Mouse (Mus musculus): ENCODE results near the gene Stra8. TPM values are rescaled to one million over a fixed set of nuclear protein-coding genes. Genes with fewer than 3 reads are reported as not detected.

Stra8 gene
- polyA plus RNA-seq, 1 experiment from 2014 or later = not detected

GRCm38 (mm10) chr6:34899127-34899526 is 20.8 kb upstream of the Stra8 start:
- H3K9ac ChIP-seq (ENCODE audit: low read depth, low read length) = no peak overlapping the region
- H3K4me2 ChIP-seq (ENCODE audit: low read length) = no peak overlapping the region
- no peak overlapping the region for H3K4me3 ChIP-seq (ENCODE audit: low read depth, low read length)
- ATAC-seq = 0 out of 2 replicates have a peak, but pooled peaks have one; percentile 36
- 100% methylated on average over 2 of the region's 2 CpGs for WGBS
- H3K27me3 ChIP-seq (ENCODE audit: control insufficient read depth, insufficient read depth, low read depth, low read length) = no peaks in the 10 kb centered on the region
- no peak overlapping the region for H3K27ac ChIP-seq (ENCODE audit: low read length)
- H3K36me3 ChIP-seq (ENCODE audit: control insufficient read depth, insufficient read depth, low read length) = peaks cover 21% of the 10 kb centered on the region
- H3K9me3 ChIP-seq (replicated peaks; ENCODE audit: control insufficient read depth, low read length, poor library complexity, severe bottlenecking) = no peaks in the 10 kb centered on the region
- no peaks in the 10 kb centered on the region for H3K4me1 ChIP-seq (ENCODE audit: control insufficient read depth, insufficient read depth, low read length)

- no peak overlapping the region for H3K4me2 ChIP-seq (ENCODE audit: low read length)
- no peak overlapping the region for H3K27ac ChIP-seq (ENCODE audit: low read length)
- 72% methylated on average over 2 of the region's 2 CpGs for WGBS
- no peak overlapping the region for H3K9ac ChIP-seq (ENCODE audit: low read depth, low read length)
- H3K36me3 ChIP-seq (ENCODE audit: control insufficient read depth, insufficient read depth, low read length) = peaks cover 20% of the 10 kb centered on the region
- no peaks in the 10 kb centered on the region for H3K27me3 ChIP-seq (ENCODE audit: control insufficient read depth, insufficient read depth, low read depth, low read length)
- no peak overlapping the region for H3K4me3 ChIP-seq (ENCODE audit: low read depth, low read length)
- no peaks in the 10 kb centered on the region for H3K9me3 ChIP-seq (replicated peaks; ENCODE audit: control insufficient read depth, low read length, poor library complexity, severe bottlenecking)
- no peak for ATAC-seq
- no peaks in the 10 kb centered on the region for H3K4me1 ChIP-seq (ENCODE audit: control insufficient read depth, insufficient read depth, low read length)
These were observed 19.0 kb upstream of the Stra8 start for GRCm38 (mm10) chr6:34900990-34901389.

- no peak for ATAC-seq
- Histone ChIP-seq H3K4me3 (ENCODE audit: low read depth, low read length) (no peak overlapping the region), H3K9ac (ENCODE audit: low read depth, low read length) (no peak overlapping the region), H3K36me3 (ENCODE audit: control insufficient read depth, insufficient read depth, low read length) (peaks cover 20% of the 10 kb centered on the region), H3K4me1 (ENCODE audit: control insufficient read depth, insufficient read depth, low read length) (no peaks in the 10 kb centered on the region), H3K4me2 (ENCODE audit: low read length) (no peak overlapping the region), H3K27me3 (ENCODE audit: control insufficient read depth, insufficient read depth, low read depth, low read length) (no peaks in the 10 kb centered on the region), H3K9me3 (replicated peaks; ENCODE audit: control insufficient read depth, low read length, poor library complexity, severe bottlenecking) (no peaks in the 10 kb centered on the region), H3K27ac (ENCODE audit: low read length) (no peak overlapping the region)
- WGBS = 67% methylated on average over 9 of the region's 9 CpGs
These were observed 18.0 kb upstream of the Stra8 start for GRCm38 (mm10) chr6:34901911-34902444.

- H3K4me2 ChIP-seq (ENCODE audit: low read length) = no peak overlapping the region
- H3K9me3 ChIP-seq (replicated peaks; ENCODE audit: control insufficient read depth, low read length, poor library complexity, severe bottlenecking) = no peaks in the 10 kb centered on the region
- H3K4me3 ChIP-seq (ENCODE audit: low read depth, low read length) = no peak overlapping the region
- no peak overlapping the region for H3K9ac ChIP-seq (ENCODE audit: low read depth, low read length)
- H3K4me1 ChIP-seq (ENCODE audit: control insufficient read depth, insufficient read depth, low read length) = no peaks in the 10 kb centered on the region
- 92% methylated on average over 7 of the region's 7 CpGs for WGBS
- peaks cover 20% of the 10 kb centered on the region for H3K36me3 ChIP-seq (ENCODE audit: control insufficient read depth, insufficient read depth, low read length)
- H3K27me3 ChIP-seq (ENCODE audit: control insufficient read depth, insufficient read depth, low read depth, low read length) = no peaks in the 10 kb centered on the region
- ATAC-seq = no peak
- no peak overlapping the region for H3K27ac ChIP-seq (ENCODE audit: low read length)
These were observed 17.4 kb upstream of the Stra8 start for GRCm38 (mm10) chr6:34902578-34902977.

GRCm38 (mm10) chr6:34903441-34903840 is 16.5 kb upstream of the Stra8 start:
- Histone ChIP-seq H3K4me2 (ENCODE audit: low read length) (no peak overlapping the region), H3K9ac (ENCODE audit: low read depth, low read length) (no peak overlapping the region), H3K27ac (ENCODE audit: low read length) (no peak overlapping the region), H3K4me1 (ENCODE audit: control insufficient read depth, insufficient read depth, low read length) (no peaks in the 10 kb centered on the region), H3K27me3 (ENCODE audit: control insufficient read depth, insufficient read depth, low read depth, low read length) (no peaks in the 10 kb centered on the region), H3K4me3 (ENCODE audit: low read depth, low read length) (no peak overlapping the region), H3K36me3 (ENCODE audit: control insufficient read depth, insufficient read depth, low read length) (peaks cover 16% of the 10 kb centered on the region), H3K9me3 (replicated peaks; ENCODE audit: control insufficient read depth, low read length, poor library complexity, severe bottlenecking) (no peaks in the 10 kb centered on the region)
- no peak for ATAC-seq
- WGBS = 82% methylated on average over 5 of the region's 5 CpGs

GRCm38 (mm10) chr6:34903851-34904250 is 16.1 kb upstream of the Stra8 start:
- Histone ChIP-seq H3K9ac (ENCODE audit: low read depth, low read length) (no peak overlapping the region), H3K27me3 (ENCODE audit: control insufficient read depth, insufficient read depth, low read depth, low read length) (no peaks in the 10 kb centered on the region), H3K9me3 (replicated peaks; ENCODE audit: control insufficient read depth, low read length, poor library complexity, severe bottlenecking) (no peaks in the 10 kb centered on the region), H3K4me1 (ENCODE audit: control insufficient read depth, insufficient read depth, low read length) (no peaks in the 10 kb centered on the region), H3K27ac (ENCODE audit: low read length) (no peak overlapping the region), H3K4me3 (ENCODE audit: low read depth, low read length) (no peak overlapping the region), H3K4me2 (ENCODE audit: low read length) (no peak overlapping the region), H3K36me3 (ENCODE audit: control insufficient read depth, insufficient read depth, low read length) (peaks cover 16% of the 10 kb centered on the region)
- no peak for ATAC-seq
- WGBS = 90% methylated on average over 10 of the region's 10 CpGs

- H3K36me3 ChIP-seq (ENCODE audit: control insufficient read depth, insufficient read depth, low read length) = peaks cover 16% of the 10 kb centered on the region
- no peak for ATAC-seq
These were observed 15.6 kb upstream of the Stra8 start for GRCm38 (mm10) chr6:34904361-34904760.

GRCm38 (mm10) chr6:34906125-34906524 is 13.8 kb upstream of the Stra8 start:
- Histone ChIP-seq H3K4me3 (ENCODE audit: low read depth, low read length) (no peak overlapping the region), H3K36me3 (ENCODE audit: control insufficient read depth, insufficient read depth, low read length) (peaks cover 16% of the 10 kb centered on the region), H3K4me1 (ENCODE audit: control insufficient read depth, insufficient read depth, low read length) (peaks cover 11% of the 10 kb centered on the region), H3K27me3 (ENCODE audit: control insufficient read depth, insufficient read depth, low read depth, low read length) (no peaks in the 10 kb centered on the region), H3K4me2 (ENCODE audit: low read length) (no peak overlapping the region), H3K9ac (ENCODE audit: low read depth, low read length) (no peak overlapping the region), H3K9me3 (replicated peaks; ENCODE audit: control insufficient read depth, low read length, poor library complexity, severe bottlenecking) (no peaks in the 10 kb centered on the region), H3K27ac (ENCODE audit: low read length) (no peak overlapping the region)
- 88% methylated on average over 2 of the region's 2 CpGs for WGBS
- no peak for ATAC-seq

More at GRCm38 (mm10) chr6:34904361-34904760, 15.6 kb upstream of the Stra8 start:
- H3K4me1 ChIP-seq (ENCODE audit: control insufficient read depth, insufficient read depth, low read length) = peaks cover 4% of the 10 kb centered on the region
- H3K27ac ChIP-seq (ENCODE audit: low read length) = no peak overlapping the region
- H3K27me3 ChIP-seq (ENCODE audit: control insufficient read depth, insufficient read depth, low read depth, low read length) = no peaks in the 10 kb centered on the region
- H3K9ac ChIP-seq (ENCODE audit: low read depth, low read length) = no peak overlapping the region
- H3K4me3 ChIP-seq (ENCODE audit: low read depth, low read length) = no peak overlapping the region
- no peaks in the 10 kb centered on the region for H3K9me3 ChIP-seq (replicated peaks; ENCODE audit: control insufficient read depth, low read length, poor library complexity, severe bottlenecking)
- WGBS = 91% methylated on average over 6 of the region's 6 CpGs
- H3K4me2 ChIP-seq (ENCODE audit: low read length) = no peak overlapping the region

GRCm38 (mm10) chr6:34906661-34907060 is 13.3 kb upstream of the Stra8 start:
- peaks cover 11% of the 10 kb centered on the region for H3K4me1 ChIP-seq (ENCODE audit: control insufficient read depth, insufficient read depth, low read length)
- H3K36me3 ChIP-seq (ENCODE audit: control insufficient read depth, insufficient read depth, low read length) = peaks cover 12% of the 10 kb centered on the region
- no peak overlapping the region for H3K4me2 ChIP-seq (ENCODE audit: low read length)
- ATAC-seq = no peak
- no peak overlapping the region for H3K27ac ChIP-seq (ENCODE audit: low read length)
- H3K9me3 ChIP-seq (replicated peaks; ENCODE audit: control insufficient read depth, low read length, poor library complexity, severe bottlenecking) = no peaks in the 10 kb centered on the region
- H3K9ac ChIP-seq (ENCODE audit: low read depth, low read length) = no peak overlapping the region
- no peak overlapping the region for H3K4me3 ChIP-seq (ENCODE audit: low read depth, low read length)
- WGBS = 95% methylated on average over 4 of the region's 4 CpGs
- no peaks in the 10 kb centered on the region for H3K27me3 ChIP-seq (ENCODE audit: control insufficient read depth, insufficient read depth, low read depth, low read length)

Data from midbrain, embryonic 16.5 days (tissue).